ENCODE assay signal across 21 mouse cellular contexts in the genomic region with DNA sequence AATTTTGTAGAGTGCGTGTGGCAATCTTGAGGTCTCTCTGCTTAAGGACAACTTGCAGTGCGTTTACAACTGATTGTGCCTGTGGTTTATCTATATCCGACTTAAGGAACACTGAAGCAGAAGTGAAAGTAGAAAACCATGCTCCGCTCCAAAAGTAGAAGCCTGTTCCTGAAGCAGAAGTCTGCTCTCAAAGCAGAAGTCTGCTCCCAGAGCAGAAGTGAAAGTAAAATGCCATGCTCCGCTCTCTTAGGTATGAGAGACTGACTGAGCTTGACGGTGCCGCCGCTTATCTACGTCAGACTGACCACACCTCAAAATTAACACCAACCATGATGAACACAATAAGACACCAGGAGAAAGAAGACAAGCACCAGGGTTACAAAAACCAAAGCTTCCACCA.
DNase-seq lines count a peak whose midpoint lies in the region; ATAC-seq and TF ChIP-seq lines count a peak whose summit lies in the region.
"Had no signal": no experiment of that assay in that cellular context is flagged by ENCODE, and none has a peak within 500 bp of the region (broad histone marks: within the 10 kb centered on the region; RNA-seq: fewer than 3 reads in every experiment).

No protein-coding gene starts in this region.

- WGBS in midbrain, embryonic 13.5 days = 89% methylated on average over 9 of the region's 9 CpGs

- no peaks in the 10 kb centered on the region; the same call in 1 of the 2 replicates for H3K79me2 ChIP-seq in MEL (ENCODE audit: control insufficient read depth, insufficient read depth, low read length, poor library complexity)
- no peaks in the 10 kb centered on the region for H3K79me2 ChIP-seq in myocyte (ENCODE audit: control insufficient read depth, insufficient read depth)

- H3K4me3 ChIP-seq in MEL (ENCODE audit: control insufficient read depth in 1 of 2, insufficient read depth in 1 of 2, low read depth in 2 of 2, low read length in 2 of 2) = peak overlapping the region; percentile 87 to 91
- H3K4me3 ChIP-seq in myocyte = peak overlapping the region; percentile 11
- no peak overlapping the region for H3K4me3 ChIP-seq in midbrain, embryonic 13.5 days (replicated peaks)
- H3K4me3 ChIP-seq: embryonic facial prominence, embryonic 10.5 days; forebrain, embryonic 13.5 days; hindbrain, embryonic 12.5 days had no signal

- TF ChIP-seq EP300 in MEL (IDR thresholded peaks at IDR 0.05; ENCODE audit: low read depth in 1 of 2, low read length in 2 of 2) = no peak

- H3K27ac ChIP-seq in MEL (ENCODE audit: control insufficient read depth, low read depth, low read length) = peak overlapping the region; percentile 94
- no peak overlapping the region for H3K27ac ChIP-seq in midbrain, embryonic 13.5 days
- H3K27ac ChIP-seq: embryonic facial prominence, embryonic 10.5 days; forebrain, embryonic 13.5 days; hindbrain, embryonic 12.5 days had no signal

- TF ChIP-seq CTCF in MEL (IDR thresholded peaks at IDR 0.05 in 2 of 3, conservative IDR thresholded peaks at IDR 0.05 in 1 of 3; ENCODE audit: control insufficient read depth in 1 of 3, insufficient read depth in 1 of 3, low read depth in 2 of 3, low read length in 3 of 3, poor library complexity in 1 of 3, severe bottlenecking in 1 of 3) = no peak

- peak overlapping the region; percentile 74 for H3K9ac ChIP-seq in MEL (ENCODE audit: control insufficient read depth, low read depth, low read length, poor library complexity, severe bottlenecking)
- H3K9ac ChIP-seq in midbrain, embryonic 13.5 days (replicated peaks) = no peak overlapping the region
- H3K9ac ChIP-seq: forebrain, embryonic 13.5 days; forebrain, postnatal 0 days; hindbrain, embryonic 12.5 days had no signal

- DNase-seq in 416B (ENCODE audit: low read depth) (peak; percentile 19), MEL (ENCODE audit: low read depth, low spot score) (peak; percentile 86)
- DNase-seq in kidney, postnatal 10 days = no peak
- no peak for DNase-seq in urinary bladder, adult 2 months (ENCODE audit: low spot score)
- DNase-seq: adrenal gland, adult 2 months; adrenal gland, postnatal 25 days; cerebellum, adult 18-20 months; cerebellum, adult 9-11 months; cerebellum, postnatal 36 days; forebrain, postnatal 0 days; gastrocnemius, postnatal 14 days; heart, postnatal 10 days; heart, postnatal 4 days had no signal

- H3K36me3 ChIP-seq in MEL (ENCODE audit: control insufficient read depth in 1 of 2, insufficient read depth in 2 of 2, low read length in 2 of 2) (peaks cover 0 to 2% of the 10 kb centered on the region in 2 experiments; a peak in 1 of 4 replicates), myocyte (ENCODE audit: control insufficient read depth, insufficient read depth) (no peaks in the 10 kb centered on the region)
- H3K36me3 ChIP-seq in midbrain, embryonic 13.5 days = no peaks in the 10 kb centered on the region
- H3K36me3 ChIP-seq: embryonic facial prominence, embryonic 10.5 days; G1E; hindbrain, embryonic 12.5 days had no signal

- H3K4me1 ChIP-seq in MEL (ENCODE audit: control insufficient read depth in 1 of 2, insufficient read depth in 2 of 2, low read length in 2 of 2) = no peaks in the 10 kb centered on the region
- H3K4me1 ChIP-seq in midbrain, embryonic 13.5 days (replicated peaks) = no peaks in the 10 kb centered on the region
- H3K4me1 ChIP-seq: embryonic facial prominence, embryonic 10.5 days; forebrain, embryonic 13.5 days; hindbrain, embryonic 12.5 days had no signal

- H3ac ChIP-seq in myocyte (ENCODE audit: control insufficient read depth, insufficient read length) = no peak overlapping the region

- TF ChIP-seq POLR2A in MEL (IDR thresholded peaks at IDR 0.05; ENCODE audit: control insufficient read depth in 1 of 2, insufficient read depth in 1 of 2, low read depth in 1 of 2, low read length in 2 of 2, poor library complexity in 1 of 2) (no peak; a peak in 1 of 4 replicates), myocyte (IDR thresholded peaks at IDR 0.05; ENCODE audit: insufficient read length, low read depth) (no peak)

- H3K4me2 ChIP-seq in myocyte (ENCODE audit: low read depth) = peak overlapping the region; percentile 45
- no peak overlapping the region for H3K4me2 ChIP-seq in midbrain, embryonic 13.5 days (replicated peaks)
- H3K4me2 ChIP-seq: forebrain, embryonic 13.5 days; hindbrain, embryonic 12.5 days had no signal

- no peaks in the 10 kb centered on the region for H3K9me3 ChIP-seq in MEL (replicated peaks; ENCODE audit: insufficient read depth, low read length)
- peaks cover 40% of the 10 kb centered on the region for H3K9me3 ChIP-seq in midbrain, embryonic 13.5 days
- H3K9me3 ChIP-seq: G1E had no signal

- no peak for TF ChIP-seq RAD21 in MEL (IDR thresholded peaks at IDR 0.05; ENCODE audit: low read depth, low read length)

- no peaks in the 10 kb centered on the region for H3K27me3 ChIP-seq in MEL (ENCODE audit: control insufficient read depth in 1 of 2, insufficient read depth in 2 of 2, low read length in 2 of 2)
- H3K27me3 ChIP-seq in myocyte (ENCODE audit: control insufficient read depth, insufficient read depth, insufficient read length) = no peaks in the 10 kb centered on the region
- no peaks in the 10 kb centered on the region for H3K27me3 ChIP-seq in midbrain, embryonic 13.5 days
- H3K27me3 ChIP-seq: forebrain, embryonic 13.5 days; hindbrain, embryonic 12.5 days had no signal

- peak; percentile 75 for ATAC-seq in granulocyte monocyte progenitor cell, adult 5-6 weeks (replicated peaks; ENCODE audit: poor library complexity, severe bottlenecking)
- ATAC-seq in midbrain, embryonic 13.5 days = no peak
- ATAC-seq: forebrain, embryonic 13.5 days; forebrain, postnatal 0 days; hindbrain, embryonic 16.5 days had no signal

TF ChIP-seq in MEL, 35 proteins besides CTCF, POLR2A, EP300 and RAD21:
- TF ChIP-seq MXI1 (IDR thresholded peaks at IDR 0.05; ENCODE audit: low read depth, low read length) (peak; percentile 68), MAX (IDR thresholded peaks at IDR 0.05; ENCODE audit: low read length) (peak; percentile 60), E2F4 (IDR thresholded peaks at IDR 0.05; ENCODE audit: borderline replicate concordance, low read depth, low read length) (no peak), KAT2A (conservative IDR thresholded peaks at IDR 0.05; ENCODE audit: low read depth, low read length) (no peak), ETS1 (IDR thresholded peaks at IDR 0.05; ENCODE audit: low read depth, low read length) (peak; percentile 70), BHLHE40 (IDR thresholded peaks at IDR 0.05; ENCODE audit: borderline replicate concordance, low read depth, low read length) (no peak)

TF ChIP-seq in myocyte, 11 proteins besides CTCF, POLR2A, EP300 and RAD21:
- TF ChIP-seq MYOG (IDR thresholded peaks at IDR 0.05; ENCODE audit: control insufficient read depth in 1 of 3, insufficient read depth in 1 of 3, insufficient read length in 2 of 3, low read depth in 2 of 3) (no peak), REST (IDR thresholded peaks at IDR 0.05; ENCODE audit: insufficient read depth, insufficient read length) (no peak), CEBPB (IDR thresholded peaks at IDR 0.05; ENCODE audit: insufficient read depth, poor library complexity, severe bottlenecking) (no peak), SRF (IDR thresholded peaks at IDR 0.05; ENCODE audit: control insufficient read depth, insufficient read length, low read depth) (no peak), TCF3 (IDR thresholded peaks at IDR 0.05; ENCODE audit: insufficient read length, low read depth) (no peak), USF1 (IDR thresholded peaks at IDR 0.05; ENCODE audit: low read depth) (no peak), E2F4 (IDR thresholded peaks at IDR 0.05; ENCODE audit: insufficient read depth) (no peak), MYOD1 (IDR thresholded peaks at IDR 0.05; ENCODE audit: control insufficient read depth in 1 of 3, insufficient read length in 2 of 3, low read depth in 2 of 3) (no peak), POLR2AphosphoS2 (IDR thresholded peaks at IDR 0.05; ENCODE audit: insufficient read length, low read depth) (no peak), MAX (IDR thresholded peaks at IDR 0.05; ENCODE audit: low read depth) (no peak), TCF12 (IDR thresholded peaks at IDR 0.05; ENCODE audit: insufficient read depth, poor library complexity, severe bottlenecking) (no peak)

Comparison
In these comparisons a context has a peak if more than half of its experiments do, and no peak if none do; other contexts are left out.
1. DNase-seq: peak in 416B (single experiment) and MEL (single experiment); none in kidney, postnatal 10 days (single experiment) and urinary bladder, adult 2 months (single experiment).